Mouse (Mus musculus) lung, adult 2 months (tissue): ENCODE measurements around the gene Cipc.

Experiments
- CTCF ChIP-seq: fragments of 200-500 bp; IDR thresholded peaks from 2 replicates; pipeline ENCODE4 v1.5.1; 2011; ENCODE audit warnings: mild to moderate bottlenecking, low read length, control low read depth; ENCODE audit not compliant: insufficient read depth
- POLR2A ChIP-seq: fragments of 200-500 bp; IDR thresholded peaks from 2 replicates; pipeline ENCODE4 v1.6.1; 2011; ENCODE audit warnings: low read depth, mild to moderate bottlenecking, control low read depth, low read length, borderline replicate concordance; ENCODE audit errors: extremely low read depth

- TF ChIP-seq CTCF, result no peak
- TF ChIP-seq POLR2A, result no peak
Measured at GRCm38 (mm10) chr12:87000151-87000839, 53.5 kb downstream of the Cipc start.
